In genomic region chr5:124492618-124493017, GRCm38 (mm10) we compare ENCODE assay signal across 15 mouse cellular contexts.
"Had no signal": no experiment of that assay in that cellular context is flagged by ENCODE, and none has a peak within 500 bp of the region (broad histone marks: within the 10 kb centered on the region; RNA-seq: fewer than 3 reads in every experiment).

No protein-coding gene starts in this region.

- H3K4me2 ChIP-seq: limb, embryonic 12.5 days; midbrain, embryonic 13.5 days; stomach, embryonic 15.5 days had no signal

- H3K9ac ChIP-seq: limb, embryonic 12.5 days; liver, embryonic 14.5 days; midbrain, embryonic 13.5 days; stomach, embryonic 15.5 days had no signal

- H3K27me3 ChIP-seq: limb, embryonic 12.5 days; midbrain, embryonic 13.5 days; stomach, embryonic 15.5 days had no signal

- H3K4me3 ChIP-seq: limb, embryonic 12.5 days; midbrain, embryonic 13.5 days; stomach, embryonic 15.5 days had no signal

- H3K4me1 ChIP-seq: limb, embryonic 12.5 days; stomach, embryonic 15.5 days had no signal

- H3K9me3 ChIP-seq: limb, embryonic 12.5 days; midbrain, embryonic 13.5 days; stomach, embryonic 15.5 days had no signal

- ATAC-seq: midbrain, embryonic 13.5 days had no signal

- H3K27ac ChIP-seq: kidney, postnatal 0 days; limb, embryonic 12.5 days; liver, embryonic 14.5 days; midbrain, embryonic 13.5 days; stomach, embryonic 15.5 days had no signal

- DNase-seq: kidney, adult 11 months; kidney, adult 9 months; kidney, postnatal 4 days; liver; lung, adult 2 months; lung, postnatal 36 days; right cerebral cortex, adult 18-20 months; right cerebral cortex, postnatal 25 days; thymus, adult 2 months; thymus, postnatal 25 days had no signal
